Mouse (Mus musculus) liver, adult 2 months (tissue): ENCODE measurements around the gene Foxn2. TPM values are rescaled to one million over a fixed set of nuclear protein-coding genes. Genes with fewer than 3 reads are reported as not detected.
A peak's percentile ranks its signal among the peaks of the same experiment; 100 is the strongest.

ENCODE experiments used
- DNase-seq: peaks from one replicate; pipeline ENCODE4 v3.0.0-alpha.2; 2011; ENCODE audit warnings: low read depth, low spot score; ENCODE audit errors: extremely low read depth
- H3K27ac ChIP-seq: fragments of 200-500 bp; replicated peaks from 2 replicates; pipeline ENCODE4 v1.5.1; 2012; ENCODE audit warnings: low read depth, mild to moderate bottlenecking, control low read depth, inconsistent platforms, low read length; ENCODE audit not compliant: insufficient read depth
- H3K27me3 ChIP-seq: fragments of 200-500 bp; 2 replicates; pipeline ENCODE4 v1.6.1; 2012; ENCODE audit warnings: mild to moderate bottlenecking, moderate library complexity, low read length, inconsistent platforms; ENCODE audit not compliant: control insufficient read depth, insufficient read depth
- H3K36me3 ChIP-seq: fragments of 200-500 bp; 2 replicates; pipeline ENCODE4 v1.6.1; 2012; ENCODE audit warnings: low read length, inconsistent platforms; ENCODE audit not compliant: control insufficient read depth, insufficient read depth
- H3K4me1 ChIP-seq: fragments of 200-500 bp; 2 replicates; pipeline ENCODE4 v1.6.1; 2011; ENCODE audit warnings: low read length; ENCODE audit not compliant: control insufficient read depth, insufficient read depth
- H3K4me3 ChIP-seq: fragments of 200-500 bp; 2 replicates; pipeline ENCODE4 v1.5.1; 2011; ENCODE audit warnings: low read depth, mild to moderate bottlenecking, control low read depth, low read length, moderate library complexity; ENCODE audit not compliant: insufficient read depth
- H3K79me2 ChIP-seq: fragments of 200-500 bp; 2 replicates; pipeline ENCODE4 v1.6.1; 2012; ENCODE audit warnings: inconsistent platforms, mild to moderate bottlenecking, low read length, moderate library complexity; ENCODE audit not compliant: control insufficient read depth, insufficient read depth
- H3K9ac ChIP-seq: fragments of 200-500 bp; 2 replicates; pipeline ENCODE4 v1.6.1; 2012; ENCODE audit warnings: low read depth, mild to moderate bottlenecking, control low read depth, inconsistent platforms, low read length
- CTCF ChIP-seq: fragments of 200-500 bp; IDR thresholded peaks from 2 replicates; pipeline ENCODE4 v1.5.1; 2011; ENCODE audit warnings: low read depth, low read length, control low read depth
- POLR2A ChIP-seq: fragments of 200-500 bp; IDR thresholded peaks from 2 replicates; pipeline ENCODE4 v1.6.1; 2011; ENCODE audit warnings: low read length, control low read depth; ENCODE audit not compliant: insufficient read depth; ENCODE audit errors: extremely low read depth
- WGBS: fragments of 180-500 bp; shearing (Covaris S2); methylation state at CpG from one replicate; pipeline ENCODE4 v1.1.7; 2018; 5-methylcytosine and 5-hydroxymethylcytosine counted together
- polyA plus RNA-seq: library from polyadenylated mRNA; depleted of rRNA; stranded (reverse); fragments of >200 nt; gene quantifications from 2 replicates; pipeline ENCODE4 v1.2.3, GENCODE M21; 2012; rRNA removed
- total RNA-seq: library from RNA; depleted of rRNA; stranded (reverse); fragments of >200 nt; gene quantifications from 2 replicates; pipeline ENCODE4 v1.2.3, GENCODE M21; 2014; rRNA removed

Gene Foxn2
- 10.2 and 12.3 TPM in 2 replicates for total RNA-seq
- 2.7 and 2.9 TPM in 2 replicates for polyA plus RNA-seq

GRCm38 (mm10) chr17:88440285-88441000, at the start of gene Foxn2:
Gene Foxn2 (plus strand): TSS chr17:88440711.
- H3K9ac ChIP-seq, result peak within 1 kb of the TSS; percentile 98
- peak within 1 kb of the TSS; percentile 85 for H3K4me3 ChIP-seq
- under 1% methylated on average over 73 of the region's 93 CpGs for WGBS
- H3K4me1 ChIP-seq, result peaks cover 3% of the 10 kb centered on the region
- H3K36me3 ChIP-seq, result no peaks in the 10 kb centered on the region
- peak within 1 kb of the TSS; percentile 91 for H3K27ac ChIP-seq
- peak; percentile 72 for DNase-seq
- peaks cover 16% of the 10 kb centered on the region; the same call in 1 of the 2 replicates for H3K79me2 ChIP-seq
- TF ChIP-seq CTCF (no peak), POLR2A (0 out of 2 replicates have a peak, but pooled peaks have one; percentile 16)
- H3K27me3 ChIP-seq, result no peaks in the 10 kb centered on the region

GRCm38 (mm10) chr17:88397501-88397900, 43.0 kb upstream of the Foxn2 start:
- H3K27ac ChIP-seq, result no peak overlapping the region
- no peak for TF ChIP-seq CTCF
- TF ChIP-seq POLR2A, result no peak
- DNase-seq, result no peak
- no peak overlapping the region for H3K9ac ChIP-seq
- no peaks in the 10 kb centered on the region for H3K79me2 ChIP-seq
- WGBS, result 93% methylated on average over 6 of the region's 6 CpGs
- H3K4me1 ChIP-seq, result no peaks in the 10 kb centered on the region; the same call in 1 of the 2 replicates
- no peaks in the 10 kb centered on the region for H3K27me3 ChIP-seq
- H3K36me3 ChIP-seq, result no peaks in the 10 kb centered on the region
- H3K4me3 ChIP-seq, result no peak overlapping the region

DNA sequence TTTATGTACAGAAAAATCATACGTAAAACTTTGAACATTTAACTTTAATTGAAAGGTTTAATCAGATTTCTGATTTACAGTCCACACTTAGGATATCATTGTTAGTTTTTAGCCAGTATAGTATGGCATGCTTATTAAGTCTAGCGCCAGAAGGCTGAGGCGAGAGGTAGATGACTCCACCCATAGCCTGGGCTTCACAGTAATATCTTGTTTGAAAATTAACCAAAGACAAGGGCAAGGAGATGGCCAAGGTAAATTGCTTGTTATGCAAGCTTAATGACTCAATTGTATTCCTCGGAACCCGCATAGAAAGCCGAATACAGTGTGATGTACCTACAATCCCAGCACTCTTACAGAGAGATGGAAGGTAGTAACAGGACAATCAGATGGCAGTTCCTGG, 42.4 kb upstream of the Foxn2 start:
- TF ChIP-seq CTCF (no peak), POLR2A (no peak)
- Histone ChIP-seq H3K9ac (no peak overlapping the region), H3K4me3 (no peak overlapping the region), H3K79me2 (no peaks in the 10 kb centered on the region), H3K36me3 (no peaks in the 10 kb centered on the region), H3K27ac (no peak overlapping the region), H3K27me3 (no peaks in the 10 kb centered on the region), H3K4me1 (no peaks in the 10 kb centered on the region; the same call in 1 of the 2 replicates)
- WGBS, result 86% methylated on average over 6 of the region's 6 CpGs
- no peak for DNase-seq

DNA sequence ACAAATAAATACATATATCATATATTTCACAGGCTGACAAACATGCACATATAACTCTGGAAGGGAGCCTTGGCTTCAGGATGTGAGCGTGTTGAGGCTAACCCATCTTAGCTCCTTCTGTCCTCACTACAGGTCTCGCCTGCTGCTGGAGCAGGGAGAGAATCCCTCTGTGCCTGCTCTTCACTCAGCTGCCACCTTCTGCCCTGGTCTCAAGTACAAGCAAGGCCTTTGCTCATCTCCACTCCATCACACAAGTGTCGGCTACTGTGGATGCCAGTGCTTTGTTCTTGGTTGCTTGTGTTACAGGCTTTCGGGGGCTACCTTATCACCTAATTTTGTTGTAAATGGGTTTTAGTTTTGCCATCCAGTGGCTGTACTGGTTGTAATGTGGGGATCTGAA, 41.7 kb upstream of the Foxn2 start:
- H3K4me3 ChIP-seq, result no peak overlapping the region
- 96% methylated on average over 4 of the region's 4 CpGs for WGBS
- H3K36me3 ChIP-seq, result no peaks in the 10 kb centered on the region
- no peaks in the 10 kb centered on the region; the same call in 1 of the 2 replicates for H3K4me1 ChIP-seq
- no peaks in the 10 kb centered on the region for H3K27me3 ChIP-seq
- DNase-seq, result no peak
- no peak overlapping the region for H3K9ac ChIP-seq
- H3K27ac ChIP-seq, result no peak overlapping the region
- TF ChIP-seq POLR2A (no peak), CTCF (no peak)
- no peaks in the 10 kb centered on the region for H3K79me2 ChIP-seq

DNA sequence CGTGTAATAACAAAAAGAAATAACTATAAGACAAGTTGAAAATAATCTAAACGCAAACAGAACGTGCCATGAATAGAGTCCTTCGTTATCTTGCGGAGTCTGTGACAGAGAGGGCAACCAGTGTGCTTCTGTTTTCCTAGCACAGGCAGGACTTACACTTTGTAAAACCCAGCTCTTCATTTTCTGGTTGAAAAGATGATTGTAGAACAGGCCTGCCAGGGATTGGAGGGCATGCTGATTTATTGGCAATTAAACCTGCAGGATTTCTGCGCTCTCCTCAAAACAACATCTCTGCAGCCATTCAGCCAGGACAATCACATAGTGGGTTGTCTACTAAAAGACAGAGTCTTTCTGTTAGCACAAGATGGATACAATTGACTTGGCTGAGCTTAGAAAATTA, 40.4 kb upstream of the Foxn2 start:
- H3K79me2 ChIP-seq, result no peaks in the 10 kb centered on the region
- no peak overlapping the region for H3K4me3 ChIP-seq
- H3K27ac ChIP-seq, result no peak overlapping the region
- TF ChIP-seq POLR2A, result no peak
- no peak overlapping the region for H3K9ac ChIP-seq
- H3K36me3 ChIP-seq, result no peaks in the 10 kb centered on the region
- no peaks in the 10 kb centered on the region; the same call in 1 of the 2 replicates for H3K4me1 ChIP-seq
- H3K27me3 ChIP-seq, result no peaks in the 10 kb centered on the region
- no peak for DNase-seq
- whole genome bisulfite sequencing, result 84% methylated on average over 6 of the region's 6 CpGs
